Mouse (Mus musculus) bone marrow macrophage, adult 2 months (primary cell): ENCODE results near the gene Lnx2.

Source experiments
- CTCF ChIP-seq: IDR thresholded peaks from 2 replicates; pipeline ENCODE4 v1.5.1; 2012; ENCODE audit warnings: low read depth, mild to moderate bottlenecking, low read length, moderate library complexity
- POLR2A ChIP-seq: IDR thresholded peaks from 2 replicates; pipeline ENCODE4 v1.6.1; 2012; ENCODE audit warnings: mild to moderate bottlenecking, low read depth, low read length, borderline replicate concordance

- TF ChIP-seq CTCF (no peak), POLR2A (no peak)
Measured at GRCm38 (mm10) chr5:147066965-147067364, 9.4 kb downstream of the Lnx2 start.
